Mouse (Mus musculus) heart, adult 2 months (tissue): ENCODE results near the gene Olfr1417. TPM values are rescaled to one million over a fixed set of nuclear protein-coding genes. Genes with fewer than 3 reads are reported as not detected.

Experiments used
- DNase-seq, 2 experiments: peaks; one replicate each; pipeline ENCODE4 v3.0.0; 2021
- H3K27ac ChIP-seq: fragments of 200-600 bp; 2 replicates; pipeline ENCODE4 v1.8.1; 2022
- H3K27me3 ChIP-seq: fragments of 200-500 bp; 2 replicates; pipeline ENCODE4 v1.6.1; 2012; ENCODE audit warnings: mild to moderate bottlenecking, low read length, inconsistent platforms, mixed read lengths; ENCODE audit not compliant: control insufficient read depth, insufficient read depth
- H3K36me3 ChIP-seq: fragments of 200-500 bp; 2 replicates; pipeline ENCODE4 v1.6.1; 2012; ENCODE audit warnings: low read length, inconsistent platforms; ENCODE audit not compliant: control insufficient read depth, insufficient read depth
- H3K4me1 ChIP-seq: fragments of 200-500 bp; 2 replicates; pipeline ENCODE4 v1.6.1; 2011; ENCODE audit warnings: low read length; ENCODE audit not compliant: control insufficient read depth, insufficient read depth
- H3K4me3 ChIP-seq: fragments of 200-600 bp; 2 replicates; pipeline ENCODE4 v1.8.1; 2022
- H3K79me2 ChIP-seq: fragments of 200-500 bp; replicated peaks from 2 replicates; pipeline ENCODE4 v1.6.1; 2012; ENCODE audit warnings: mild to moderate bottlenecking, inconsistent platforms, low read length, moderate library complexity, mixed read lengths; ENCODE audit not compliant: control insufficient read depth, insufficient read depth
- H3K9ac ChIP-seq: fragments of 200-500 bp; 2 replicates; pipeline ENCODE4 v1.6.1; 2012; ENCODE audit warnings: low read depth, mild to moderate bottlenecking, control low read depth, inconsistent platforms, low read length, mixed read lengths
- CTCF ChIP-seq: fragments of 200-600 bp; IDR thresholded peaks from 2 replicates; pipeline ENCODE4 v1.8.1; 2022; ENCODE audit warnings: antibody characterized with exemption, mild to moderate bottlenecking, moderate library complexity
- EP300 ChIP-seq: fragments of 200-500 bp; IDR thresholded peaks from 2 replicates; pipeline ENCODE4 v1.6.1; 2011; ENCODE audit warnings: low read depth, low read length, control low read depth; ENCODE audit not compliant: insufficient read depth
- POLR2A ChIP-seq: fragments of 200-500 bp; IDR thresholded peaks from 2 replicates; pipeline ENCODE4 v1.6.1; 2011; ENCODE audit warnings: mild to moderate bottlenecking, low read depth, low read length, control low read depth; ENCODE audit not compliant: insufficient read depth
- WGBS: fragments of 180-500 bp; shearing (Covaris S2); methylation state at CpG from one replicate; pipeline ENCODE4 v1.1.7; 2018; 5-methylcytosine and 5-hydroxymethylcytosine counted together
- intact Hi-C: fragments of 180-260 bp; cut with DNase I; formaldehyde crosslinking; loops from one replicate; pipeline ENCODE4 v1.15.1; 2025
- polyA plus RNA-seq: library from polyadenylated mRNA; depleted of rRNA; stranded (reverse); fragments of >200 nt; gene quantifications from 2 replicates; pipeline ENCODE4 v1.2.3, GENCODE M21; 2012
- total RNA-seq, 2 experiments: library from RNA; stranded (reverse); gene quantifications; 2 replicates each; pipeline ENCODE4 v1.2.3; 2021

Gene Olfr1417
- total and polyA plus RNA-seq, 3 experiments: not detected

DNA sequence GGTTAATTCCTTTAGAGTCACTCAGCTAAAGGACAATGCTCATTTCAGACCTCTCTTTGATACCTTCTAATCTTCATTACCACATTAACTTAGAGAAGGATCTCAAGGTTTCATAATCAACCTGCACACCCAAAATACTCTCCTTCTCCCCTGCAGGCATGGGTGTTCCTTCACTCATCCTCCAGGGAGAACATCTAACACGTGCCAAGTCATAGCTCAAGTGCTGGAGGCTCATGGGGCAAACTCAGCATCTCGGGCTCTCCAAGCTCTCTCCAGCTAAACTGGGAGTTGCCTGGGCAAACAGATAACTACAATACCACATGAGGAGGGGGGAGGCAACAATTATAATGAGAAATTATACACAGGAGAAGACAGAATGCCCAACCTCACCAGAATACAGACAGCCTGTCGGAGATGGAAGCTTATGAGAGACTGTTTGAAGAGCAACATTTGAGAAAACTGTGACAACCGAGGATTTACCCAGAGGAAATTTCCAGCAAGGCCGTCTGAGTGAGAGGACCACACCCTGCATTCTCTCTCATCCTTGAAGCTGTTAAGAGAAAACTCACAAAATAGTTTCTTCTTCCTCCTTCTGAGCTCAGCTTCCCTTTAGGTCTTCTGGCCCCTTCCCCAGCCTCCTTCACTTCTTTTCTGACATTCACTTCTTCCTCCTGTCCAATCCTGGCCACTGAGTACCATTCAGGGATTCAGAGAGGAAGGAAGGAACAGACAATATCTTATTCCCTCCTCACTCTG is 28.8 kb downstream of the Olfr1417 start:
- Histone ChIP-seq H3K27me3 (no peaks in the 10 kb centered on the region), H3K4me1 (peaks cover 19% of the 10 kb centered on the region), H3K27ac (peak overlapping the region; percentile 74), H3K9ac (0 out of 2 replicates have a peak overlapping the region, but pooled peaks have one; percentile 12), H3K79me2 (0 out of 2 replicates have a peak, but pooled peaks cover 1% of the 10 kb centered on the region), H3K4me3 (no peak overlapping the region; the same call in 1 of the 2 replicates), H3K36me3 (peaks cover 24% of the 10 kb centered on the region)
- intact Hi-C loops: loop anchor here (10.0 kb wide), 1 partner anchor 195 kb away; no protein-coding TSS in a partner anchor
- DNase-seq: no peak
- TF ChIP-seq EP300: no peak
- no peak for TF ChIP-seq POLR2A
- no peak for TF ChIP-seq CTCF
- 42% methylated on average over 5 of the region's 5 CpGs for WGBS

GRCm38 (mm10) chr19:11808452-11808851 is 30.6 kb downstream of the Olfr1417 start:
- TF ChIP-seq POLR2A (no peak), CTCF (no peak), EP300 (no peak)
- Histone ChIP-seq H3K4me1 (peaks cover 23% of the 10 kb centered on the region), H3K36me3 (peaks cover 33% of the 10 kb centered on the region), H3K4me3 (no peak overlapping the region), H3K79me2 (0 out of 2 replicates have a peak, but pooled peaks cover 1% of the 10 kb centered on the region), H3K27me3 (no peaks in the 10 kb centered on the region), H3K9ac (no peak overlapping the region), H3K27ac (no peak overlapping the region)
- intact Hi-C loops: no loop called here
- DNase-seq: no peak
- WGBS: 48% methylated on average over 2 of the region's 2 CpGs

DNA sequence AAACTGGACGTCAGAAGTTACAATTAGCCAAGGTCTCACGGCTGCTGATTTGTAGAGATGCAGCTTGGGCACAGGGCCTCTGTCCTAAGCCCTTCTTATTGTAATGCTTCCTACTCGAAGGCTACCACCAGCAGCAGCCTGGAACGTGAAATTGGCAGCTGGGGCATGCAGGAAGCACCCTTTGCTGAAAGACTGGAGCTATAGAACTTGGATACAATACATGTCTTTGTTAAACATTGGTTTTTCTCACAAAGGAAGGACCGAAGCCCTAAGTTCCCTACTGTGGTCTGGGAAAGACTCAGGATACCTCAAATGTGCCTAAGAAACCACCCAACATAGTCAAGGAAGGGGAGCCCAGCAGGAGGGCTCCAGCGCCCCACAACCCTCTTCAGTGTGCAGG is 31.2 kb downstream of the Olfr1417 start:
- H3K27ac ChIP-seq: no peak overlapping the region
- no peak for DNase-seq
- intact Hi-C loops: no loop called here
- 56% methylated on average over 6 of the region's 6 CpGs for WGBS
- peaks cover 35% of the 10 kb centered on the region for H3K36me3 ChIP-seq
- H3K4me3 ChIP-seq: no peak overlapping the region
- H3K9ac ChIP-seq: no peak overlapping the region
- H3K79me2 ChIP-seq: 0 out of 2 replicates have a peak, but pooled peaks cover 1% of the 10 kb centered on the region
- TF ChIP-seq CTCF (no peak), POLR2A (no peak), EP300 (no peak)
- H3K4me1 ChIP-seq: peaks cover 21% of the 10 kb centered on the region
- no peaks in the 10 kb centered on the region for H3K27me3 ChIP-seq

GRCm38 (mm10) chr19:11807251-11807650 is 31.8 kb downstream of the Olfr1417 start:
- 36% methylated on average over 2 of the region's 2 CpGs for WGBS
- no peak for TF ChIP-seq EP300
- TF ChIP-seq POLR2A: no peak
- no peak for TF ChIP-seq CTCF
- Histone ChIP-seq H3K36me3 (peaks cover 34% of the 10 kb centered on the region), H3K4me3 (no peak overlapping the region), H3K27ac (no peak overlapping the region), H3K27me3 (no peaks in the 10 kb centered on the region), H3K79me2 (0 out of 2 replicates have a peak, but pooled peaks cover 1% of the 10 kb centered on the region), H3K4me1 (peaks cover 21% of the 10 kb centered on the region), H3K9ac (no peak overlapping the region)
- DNase-seq: no peak
- intact Hi-C loops: no loop called here

DNA sequence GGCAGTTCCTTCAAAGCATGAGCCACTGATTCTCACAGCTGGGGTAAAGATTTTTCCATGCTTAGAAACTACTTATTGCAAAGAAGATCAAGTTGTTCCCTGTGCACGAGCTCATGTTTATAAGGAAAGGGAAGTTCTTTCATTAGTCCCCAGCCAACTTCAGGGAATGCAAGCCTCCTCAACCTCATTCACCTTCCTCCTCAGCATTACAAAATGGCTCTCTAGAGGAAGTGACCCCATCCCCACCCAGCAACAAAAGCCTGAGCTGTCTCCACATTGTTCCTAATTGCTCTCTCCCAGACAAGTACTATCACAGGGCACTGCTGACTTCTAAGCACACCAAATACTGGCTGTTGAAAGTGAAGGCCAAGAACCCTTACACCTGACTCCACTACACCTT is 34.6 kb downstream of the Olfr1417 start:
- Histone ChIP-seq H3K79me2 (0 out of 2 replicates have a peak, but pooled peaks cover 1% of the 10 kb centered on the region), H3K27me3 (no peaks in the 10 kb centered on the region), H3K36me3 (peaks cover 23% of the 10 kb centered on the region), H3K4me1 (peaks cover 12% of the 10 kb centered on the region), H3K4me3 (no peak overlapping the region), H3K9ac (no peak overlapping the region), H3K27ac (peak overlapping the region; percentile 64)
- DNase-seq: peak in 1 of 2 experiments; percentile 31
- intact Hi-C loops: loop anchor here (2.0 kb wide), 1 partner anchor 14 kb away; the partner anchor contains the start of gene Stx3
- TF ChIP-seq POLR2A (peak; percentile 32; the same call in 1 of the 2 replicates), EP300 (0 out of 2 replicates have a peak, but pooled peaks have one; percentile 54), CTCF (no peak)
- 49% methylated on average over 1 of the region's 1 CpGs for WGBS

DNA sequence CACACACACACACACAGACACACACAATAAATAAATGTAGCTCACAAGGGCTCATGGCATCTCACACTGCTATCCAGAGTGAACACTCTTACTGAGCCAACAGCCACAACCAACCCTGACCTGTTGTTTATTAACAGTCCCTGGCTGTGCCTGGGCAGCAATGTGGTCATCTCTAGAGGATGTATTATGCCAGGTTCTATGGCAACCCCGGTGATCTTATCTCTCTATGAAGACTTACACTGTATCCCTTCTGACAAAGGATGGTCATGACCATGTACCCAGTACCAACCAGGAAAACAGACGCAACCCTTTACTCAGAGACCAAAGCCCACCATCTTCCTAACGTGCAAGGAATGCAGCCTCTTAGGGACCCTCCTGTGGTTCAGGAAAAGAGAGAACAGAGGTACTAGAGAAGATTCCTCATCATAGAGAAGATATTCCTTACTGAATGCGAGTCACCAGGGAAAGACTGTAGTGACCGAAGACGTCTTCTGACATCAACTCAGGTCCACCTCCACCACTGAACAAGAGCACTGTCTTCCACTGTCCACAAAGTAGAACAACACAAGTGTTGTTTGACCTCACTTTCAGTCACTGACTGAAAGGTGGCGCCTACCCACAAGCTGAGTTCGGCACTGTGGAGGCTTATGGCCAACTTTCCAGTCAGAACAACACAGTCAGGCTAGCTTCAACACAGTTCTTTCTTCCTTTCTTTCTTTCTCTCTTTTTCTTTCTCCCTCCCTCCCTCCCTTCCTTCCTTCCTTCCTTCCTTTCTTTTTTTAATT is 38.3 kb downstream of the Olfr1417 start:
- H3K79me2 ChIP-seq: no peaks in the 10 kb centered on the region
- no peak overlapping the region for H3K27ac ChIP-seq
- DNase-seq: no peak
- H3K27me3 ChIP-seq: no peaks in the 10 kb centered on the region
- H3K36me3 ChIP-seq: peaks cover 12% of the 10 kb centered on the region
- no peak overlapping the region for H3K4me3 ChIP-seq
- intact Hi-C loops: no loop called here
- no peak overlapping the region for H3K9ac ChIP-seq
- 61% methylated on average over 8 of the region's 8 CpGs for WGBS
- no peak for TF ChIP-seq POLR2A
- peak; percentile 42 for TF ChIP-seq CTCF
- peaks cover 7% of the 10 kb centered on the region for H3K4me1 ChIP-seq
